Mouse (Mus musculus) ES-Bruce4 (cell line): ENCODE data around the gene Tnip2. TPM values are rescaled to one million over a fixed set of nuclear protein-coding genes. Genes with fewer than 3 reads are reported as not detected.

Source experiments
- H3K27ac ChIP-seq: 2 replicates; pipeline ENCODE4 v1.5.1; 2012; ENCODE audit warnings: low read length, inconsistent platforms; ENCODE audit not compliant: insufficient read depth
- H3K27me3 ChIP-seq: 2 replicates; pipeline ENCODE4 v1.6.1; 2012; ENCODE audit warnings: mild to moderate bottlenecking, low read length, inconsistent platforms; ENCODE audit not compliant: control insufficient read depth, poor library complexity, insufficient read depth, severe bottlenecking
- H3K36me3 ChIP-seq: 2 replicates; pipeline ENCODE4 v1.6.1; 2012; ENCODE audit warnings: inconsistent platforms, mild to moderate bottlenecking, low read length, moderate library complexity; ENCODE audit not compliant: control insufficient read depth, poor library complexity, insufficient read depth, severe bottlenecking
- H3K4me1 ChIP-seq: one replicate; pipeline ENCODE4 v1.8.1; 2011; ENCODE audit warnings: low read length; ENCODE audit not compliant: control insufficient read depth, insufficient read depth
- H3K4me3 ChIP-seq: 2 replicates; pipeline ENCODE4 v1.5.1; 2011; ENCODE audit warnings: low read depth, mild to moderate bottlenecking, low read length
- H3K9ac ChIP-seq: 2 replicates; pipeline ENCODE4 v1.6.1; 2012; ENCODE audit warnings: low read depth, mild to moderate bottlenecking, inconsistent platforms; ENCODE audit not compliant: poor library complexity, severe bottlenecking
- H3K9me3 ChIP-seq: replicated peaks from 2 replicates; pipeline ENCODE4 v1.6.1; 2012; ENCODE audit warnings: mild to moderate bottlenecking, low read length, inconsistent platforms; ENCODE audit not compliant: control insufficient read depth, poor library complexity, insufficient read depth, severe bottlenecking
- CTCF ChIP-seq: IDR thresholded peaks from one replicate; pipeline ENCODE4 v1.8.1; 2011; ENCODE audit warnings: low read depth, low read length
- EP300 ChIP-seq: IDR thresholded peaks from 2 replicates; pipeline ENCODE4 v1.6.1; 2011; ENCODE audit warnings: low read depth, low read length; ENCODE audit not compliant: insufficient read depth
- POLR2A ChIP-seq: IDR thresholded peaks from one replicate; pipeline ENCODE4 v1.8.1; 2011; ENCODE audit warnings: low read length; ENCODE audit not compliant: insufficient read depth
- polyA plus RNA-seq: library from polyadenylated mRNA; stranded (reverse); fragments of >200 nt; gene quantifications from 2 replicates; pipeline ENCODE4 v1.2.4, GENCODE M21; 2011; ENCODE audit warnings: low read depth; ENCODE audit not compliant: missing spikeins, insufficient read depth, insufficient read length

Gene Tnip2
- polyA plus RNA-seq, 1 experiment: 10.1 TPM

- Histone ChIP-seq H3K9ac (no peak overlapping the region), H3K27ac (no peak overlapping the region), H3K4me1 (no peaks in the 10 kb centered on the region), H3K27me3 (no peaks in the 10 kb centered on the region), H3K4me3 (no peak overlapping the region), H3K36me3 (no peaks in the 10 kb centered on the region), H3K9me3 (no peaks in the 10 kb centered on the region)
- no peak for TF ChIP-seq POLR2A
- no peak for TF ChIP-seq CTCF
- TF ChIP-seq EP300: no peak
These were observed 13.6 kb upstream of the Tnip2 start for GRCm38 (mm10) chr5:34527352-34527751.

DNA sequence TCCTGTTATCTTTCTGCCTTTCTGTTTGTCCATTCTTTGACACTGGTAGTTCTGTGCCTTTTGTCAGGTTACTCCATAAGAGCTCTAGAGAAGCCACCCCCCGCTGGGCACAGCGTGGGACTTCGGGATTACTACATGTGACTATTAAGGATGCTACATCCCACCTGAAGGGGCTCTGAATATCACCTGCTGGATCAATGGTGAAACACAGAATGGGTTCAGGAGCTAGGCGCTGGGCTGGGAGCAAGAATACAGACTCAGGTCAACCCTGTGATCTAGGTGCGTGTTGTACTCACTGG, 12.6 kb upstream of the Tnip2 start:
- H3K36me3 ChIP-seq: no peaks in the 10 kb centered on the region
- peak overlapping the region; percentile 61; the same call in 1 of the 2 replicates for H3K9ac ChIP-seq
- H3K9me3 ChIP-seq: no peaks in the 10 kb centered on the region
- TF ChIP-seq CTCF (no peak), POLR2A (no peak), EP300 (no peak)
- no peaks in the 10 kb centered on the region for H3K4me1 ChIP-seq
- peak overlapping the region; percentile 24 for H3K4me3 ChIP-seq
- H3K27me3 ChIP-seq: no peaks in the 10 kb centered on the region
- no peak overlapping the region for H3K27ac ChIP-seq

DNA sequence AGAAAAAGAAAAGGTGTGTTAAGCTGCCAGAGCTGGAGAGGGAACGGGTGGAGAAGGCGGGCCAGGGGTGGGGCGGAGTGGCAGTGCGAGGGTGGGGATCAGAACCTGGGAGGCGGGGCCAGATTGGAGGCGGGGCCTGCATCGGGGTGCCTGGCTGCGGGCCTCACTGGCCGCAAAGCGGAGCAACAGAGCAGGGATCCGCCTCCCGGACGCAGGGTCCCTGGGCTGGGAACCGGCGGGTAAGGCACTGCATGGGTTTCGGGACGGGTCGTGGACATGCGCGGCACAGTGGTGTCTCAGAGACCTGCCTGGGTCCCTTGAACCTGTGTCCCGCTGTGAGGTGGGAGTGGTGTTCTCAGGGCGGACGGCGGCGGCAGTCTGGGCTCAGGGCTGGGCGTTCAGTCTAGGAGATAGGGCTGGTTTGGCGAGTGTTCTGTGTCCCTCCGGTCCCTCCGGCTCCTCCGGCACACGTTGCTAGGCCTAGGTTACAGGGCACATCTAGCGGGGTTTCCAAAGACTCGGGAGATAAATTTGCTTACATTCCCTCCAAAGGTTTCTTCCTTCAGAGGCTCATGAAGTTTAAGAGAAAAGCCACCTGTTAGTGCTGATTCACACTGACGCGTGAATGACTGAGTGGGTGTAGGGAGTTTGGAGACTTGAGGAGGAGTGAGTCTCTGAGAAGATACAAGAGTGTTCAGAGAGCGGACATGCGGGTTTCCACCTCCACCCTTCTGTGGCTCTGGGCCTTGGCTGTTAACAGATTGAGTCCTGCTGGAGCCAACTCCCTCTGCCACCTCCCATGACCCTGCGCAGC, 12.1 kb upstream of the Tnip2 start, which contains the start of gene Sh3bp2:
Sh3bp2 (plus strand) TSS at position 176 of the 814 bp plus-strand sequence.
- Histone ChIP-seq H3K36me3 (no peaks in the 10 kb centered on the region), H3K4me1 (no peaks in the 10 kb centered on the region), H3K27ac (no peak within 1 kb of the TSS), H3K9ac (peak within 1 kb of the TSS; percentile 61), H3K27me3 (no peaks in the 10 kb centered on the region), H3K9me3 (no peaks in the 10 kb centered on the region), H3K4me3 (peak within 1 kb of the TSS; percentile 76)
- TF ChIP-seq CTCF: no peak
- TF ChIP-seq POLR2A: no peak
- TF ChIP-seq EP300: no peak

DNA sequence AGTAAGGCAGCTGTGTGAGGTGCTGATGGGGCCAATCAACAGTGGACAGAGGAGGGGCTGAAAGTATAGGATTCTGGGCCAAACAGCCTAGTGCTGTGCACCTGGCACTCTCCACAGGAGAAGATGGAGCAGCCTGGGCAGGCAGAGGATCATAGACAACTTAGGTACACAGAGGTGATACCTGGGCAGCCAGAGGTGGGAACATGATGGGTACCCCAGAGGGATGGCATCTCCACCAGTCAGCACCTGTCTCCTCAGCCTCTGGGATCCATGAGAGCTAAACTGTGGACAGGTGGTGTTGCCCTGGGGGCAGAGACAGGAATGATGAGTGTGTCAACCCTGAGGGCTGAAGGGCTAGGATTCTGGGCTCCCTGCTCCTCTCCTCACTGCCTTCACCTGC, 10.7 kb upstream of the Tnip2 start:
- Histone ChIP-seq H3K4me3 (no peak overlapping the region), H3K36me3 (no peaks in the 10 kb centered on the region), H3K27ac (no peak overlapping the region), H3K9ac (no peak overlapping the region), H3K27me3 (no peaks in the 10 kb centered on the region), H3K9me3 (no peaks in the 10 kb centered on the region), H3K4me1 (no peaks in the 10 kb centered on the region)
- TF ChIP-seq CTCF (no peak), EP300 (no peak), POLR2A (no peak)

DNA sequence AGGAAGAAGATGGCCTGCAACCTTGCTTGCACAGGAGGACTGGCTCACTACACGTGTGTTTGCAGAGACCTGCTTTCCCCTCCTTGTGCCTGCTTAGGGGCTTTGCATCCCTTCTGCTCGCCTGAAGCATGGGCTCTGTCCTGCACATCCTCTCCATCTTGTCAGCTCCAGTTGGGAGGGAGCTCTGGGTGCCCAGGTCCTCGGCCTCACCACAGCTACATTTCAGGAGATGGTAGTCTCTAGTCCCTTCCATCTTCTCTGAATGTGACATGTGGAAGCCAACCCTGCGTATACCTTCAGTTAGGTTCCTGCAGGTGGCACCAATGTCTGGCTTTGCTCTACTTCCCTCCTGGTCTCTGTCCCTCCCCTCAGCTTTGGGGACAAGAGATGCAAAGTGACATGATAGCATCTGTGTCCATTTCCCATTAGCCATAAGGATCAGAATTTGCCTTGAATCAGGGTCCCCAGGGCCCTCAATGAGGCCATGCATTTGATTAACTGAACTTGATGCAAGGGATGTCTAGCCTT, 10.2 kb upstream of the Tnip2 start:
- no peak overlapping the region for H3K4me3 ChIP-seq
- no peaks in the 10 kb centered on the region for H3K4me1 ChIP-seq
- no peaks in the 10 kb centered on the region for H3K9me3 ChIP-seq
- H3K27ac ChIP-seq: no peak overlapping the region
- H3K27me3 ChIP-seq: no peaks in the 10 kb centered on the region
- TF ChIP-seq CTCF (no peak), EP300 (no peak)
- H3K9ac ChIP-seq: no peak overlapping the region
- H3K36me3 ChIP-seq: no peaks in the 10 kb centered on the region

GRCm38 (mm10) chr5:34521337-34521736, 7.5 kb upstream of the Tnip2 start:
- no peak overlapping the region for H3K9ac ChIP-seq
- TF ChIP-seq POLR2A: no peak
- no peak for TF ChIP-seq EP300
- TF ChIP-seq CTCF: no peak
- no peaks in the 10 kb centered on the region for H3K27me3 ChIP-seq
- H3K4me1 ChIP-seq: no peaks in the 10 kb centered on the region
- no peak overlapping the region for H3K27ac ChIP-seq
- no peaks in the 10 kb centered on the region for H3K36me3 ChIP-seq
- H3K9me3 ChIP-seq: no peaks in the 10 kb centered on the region
- no peak overlapping the region for H3K4me3 ChIP-seq
